Mouse (Mus musculus) B cell, adult 62 days (primary cell): ENCODE results near the gene Rnf214. TPM values are rescaled to one million over a fixed set of nuclear protein-coding genes. Genes with fewer than 3 reads are reported as not detected.

Source experiments
- total RNA-seq: library from RNA; stranded (reverse); gene quantifications from 4 replicates; pipeline ENCODE4 v1.2.4, GENCODE M21; 2023

Rnf214 gene
- total RNA-seq = 31.5 to 40.1 TPM (median 34.9 TPM) in 4 replicates

DNA sequence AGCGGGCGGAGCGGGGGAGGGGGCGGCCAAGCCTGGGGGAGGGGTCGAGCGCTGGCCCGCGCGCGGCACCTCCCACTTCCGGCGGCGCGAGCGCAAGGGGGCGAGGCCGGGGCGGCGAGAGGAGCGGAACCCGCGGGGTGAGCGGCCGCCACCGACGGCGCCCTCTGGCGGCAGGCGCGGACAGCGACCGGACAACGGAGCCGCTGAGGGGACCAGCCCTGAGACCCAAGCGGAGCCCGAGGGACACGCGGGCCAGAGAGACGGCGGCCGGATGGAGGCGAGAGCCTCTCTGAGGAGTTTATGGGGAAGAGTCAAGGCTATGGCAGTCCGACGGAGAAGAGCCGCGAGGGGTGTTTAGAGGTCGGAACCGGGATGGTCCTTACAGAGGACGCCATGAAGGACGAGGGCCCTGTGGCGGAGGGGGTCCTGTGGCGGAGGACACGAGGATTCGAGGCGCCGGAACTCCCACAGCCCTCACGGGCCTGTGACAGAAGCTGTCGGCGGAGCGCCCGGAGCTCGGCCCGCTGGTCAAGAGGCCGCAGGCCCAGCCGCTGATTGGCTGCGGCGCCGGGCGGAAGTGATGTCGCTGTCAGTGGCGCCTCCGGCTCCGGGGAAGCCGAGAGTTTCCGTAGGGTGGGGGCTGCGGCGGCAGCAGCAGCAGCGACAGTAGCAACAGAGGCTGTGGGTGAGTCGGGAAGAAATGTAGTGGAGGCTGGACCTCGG, at the start of gene Rnf214, which contains the start of gene Pcsk7:
Rnf214 (minus strand) TSS at position 557 of the 723 bp plus-strand sequence.
Pcsk7 (plus strand) TSS at position 143 of the 723 bp plus-strand sequence.

GRCm38 (mm10) chr9:45955107-45955963, 48.6 kb upstream of the Rnf214 start, which contains the start of gene Sidt2:
TSS of gene Sidt2 (minus strand) at chr9:45955258.

GRCm38 (mm10) chr9:45935628-45936210, 29.0 kb upstream of the Rnf214 start, which contains the start of gene Tagln:
TSS of gene Tagln (minus strand) at chr9:45936058.

DNA sequence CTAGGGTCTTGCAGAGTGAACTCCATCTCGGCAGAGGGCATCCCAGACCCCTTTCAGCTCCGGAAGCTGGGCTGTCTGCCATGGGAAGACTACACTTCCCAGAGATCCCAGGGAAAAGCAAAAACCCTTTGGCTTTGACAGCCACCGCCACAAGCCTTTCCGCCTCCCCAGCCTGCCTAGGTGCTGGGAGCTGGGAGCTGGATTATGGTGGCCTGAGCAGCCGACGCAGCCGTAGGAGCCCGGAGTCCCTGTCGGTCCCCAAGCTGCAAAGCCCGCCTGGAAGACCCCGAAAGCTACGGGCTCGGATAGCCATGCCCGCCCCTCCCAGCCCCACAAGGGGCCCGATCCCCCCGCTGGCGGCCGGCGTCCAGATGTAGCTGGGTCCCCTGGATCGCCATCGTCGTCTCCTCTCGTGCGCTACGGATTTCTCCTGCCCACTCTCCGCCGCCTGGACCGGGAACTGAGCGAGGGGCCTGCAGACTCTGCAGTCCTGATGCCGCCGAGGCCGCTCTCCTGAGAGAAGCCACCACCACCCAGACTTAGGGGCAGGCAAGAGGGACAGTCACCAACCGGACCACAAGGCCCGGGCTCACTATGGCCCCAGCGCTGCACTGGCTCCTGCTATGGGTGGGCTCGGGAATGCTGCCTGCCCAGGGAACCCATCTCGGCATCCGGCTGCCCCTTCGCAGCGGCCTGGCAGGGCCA, 68.1 kb downstream of the Rnf214 start, which contains the start of gene Bace1:
Bace1 (plus strand) TSS at position 147 of the 705 bp plus-strand sequence.

DNA sequence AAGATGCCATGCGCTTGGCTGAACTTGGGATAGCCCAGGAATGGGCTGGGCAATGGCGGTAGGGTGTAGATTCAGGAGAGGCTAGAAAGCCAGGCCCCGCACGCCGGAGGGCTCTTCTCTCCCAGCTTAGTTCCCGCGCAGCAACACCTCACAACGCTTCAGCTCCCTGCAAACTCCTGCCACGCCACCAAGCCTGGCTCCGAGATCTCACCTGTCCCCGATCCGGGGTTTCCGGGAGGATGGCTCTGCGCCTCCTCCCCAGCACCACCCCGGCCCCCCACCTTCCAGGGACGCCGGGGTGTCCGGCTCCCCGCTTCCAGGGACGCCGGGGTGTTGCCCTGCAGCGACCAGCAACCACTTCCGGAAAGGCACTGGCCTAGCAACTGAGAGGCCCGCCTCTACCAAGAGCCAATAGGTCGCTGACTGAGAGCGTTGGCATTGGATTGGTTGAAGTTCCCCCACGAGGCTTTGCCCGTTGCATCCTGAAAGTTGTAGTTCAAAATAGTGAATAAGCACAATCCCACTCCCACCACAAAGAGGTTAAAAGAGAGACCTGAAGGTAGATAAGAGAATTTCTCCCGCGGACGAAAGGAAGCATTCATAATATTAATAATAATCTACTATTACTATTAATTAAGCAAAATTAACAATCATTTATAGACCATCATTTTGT, 78.3 kb downstream of the Rnf214 start, which contains the start of gene Cep164:
Cep164 (minus strand) TSS at position 401 of the 673 bp plus-strand sequence.

Other genes starting within 250 kb of the Rnf214 start
- 24.2 to 32.6 TPM (median 28.0 TPM) in 4 replicates for gene Cep164, start 78.2 kb downstream of the Rnf214 start, total RNA-seq
- not detected in 4 replicates for gene Bace1, start 68.3 kb downstream of the Rnf214 start, total RNA-seq
- gene Pcsk7, start 414 bp downstream of the Rnf214 start, total RNA-seq = 65.6 to 75.1 TPM (median 71.9 TPM) in 4 replicates
- gene Tagln, start 29.1 kb upstream of the Rnf214 start, total RNA-seq = 1.5 to 4.1 TPM (median 1.9 TPM) in 4 replicates
- gene Sidt2, start 48.3 kb upstream of the Rnf214 start, total RNA-seq = 240 to 268 TPM (median 248 TPM) in 4 replicates
- gene Pafah1b2, start 105.8 kb upstream of the Rnf214 start, total RNA-seq = 53.6 to 68.0 TPM (median 58.9 TPM) in 4 replicates
- 50.1 to 52.9 TPM (median 52.2 TPM) in 4 replicates for gene Sik3, start 105.9 kb upstream of the Rnf214 start, total RNA-seq